Mouse (Mus musculus): ENCODE measurements around the gene Pdcd1lg2.
A peak's percentile ranks its signal among the peaks of the same experiment; 100 is the strongest.

Pdcd1lg2 gene

GRCm38 (mm10) chr19:29410619-29411018 is at the start of gene Pdcd1lg2:
TSS of gene Pdcd1lg2 (plus strand) at chr19:29410919.
- DNase-seq: no peak

GRCm38 (mm10) chr19:29361468-29362130 is 49.1 kb upstream of the Pdcd1lg2 start:
- DNase-seq: peak; percentile 94 to 96

DNA sequence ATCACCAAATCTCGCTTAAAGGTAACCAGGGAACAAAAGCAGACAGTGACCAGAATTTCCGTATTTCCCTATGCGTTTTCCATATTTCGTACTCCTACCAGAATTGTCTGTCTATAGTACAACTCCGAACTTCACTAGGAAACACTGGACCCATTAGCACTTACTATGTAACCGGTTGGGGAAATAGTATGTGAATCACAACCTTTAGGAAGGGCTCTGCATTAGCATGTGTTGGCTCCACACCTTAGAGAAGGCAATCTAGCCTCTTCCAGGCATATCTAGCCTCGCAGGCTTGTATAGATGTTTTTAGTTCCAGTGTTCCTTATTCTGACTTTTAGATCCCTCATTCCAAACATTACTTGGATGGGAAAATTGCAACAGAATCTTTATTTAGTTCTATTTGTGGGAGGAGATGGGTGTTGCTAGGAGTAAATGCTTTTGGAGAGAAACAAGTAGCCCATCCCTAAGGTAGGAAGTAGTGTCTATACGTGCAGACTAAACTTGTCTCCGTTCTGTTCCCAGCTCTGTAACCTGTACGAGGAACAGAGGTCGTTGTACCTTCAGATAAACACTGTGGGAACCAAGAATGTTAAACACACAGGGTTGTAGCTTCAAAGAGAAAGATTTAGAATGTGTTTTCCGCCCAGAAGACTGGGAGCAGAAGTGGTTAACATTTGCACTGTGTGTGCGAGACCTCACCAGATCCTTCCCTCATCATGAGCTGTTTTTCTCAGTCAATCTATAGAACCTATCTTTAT is 48.4 kb upstream of the Pdcd1lg2 start:
- DNase-seq: no peak

GRCm38 (mm10) chr19:29363557-29363956 is 47.2 kb upstream of the Pdcd1lg2 start:
- DNase-seq: no peak

- no peak for DNase-seq
Observed at GRCm38 (mm10) chr19:29364076-29364475, 46.6 kb upstream of the Pdcd1lg2 start.

GRCm38 (mm10) chr19:29365105-29365504 is 45.6 kb upstream of the Pdcd1lg2 start:
- DNase-seq: no peak

GRCm38 (mm10) chr19:29366226-29366968 is 44.3 kb upstream of the Pdcd1lg2 start:
- no peak for DNase-seq

GRCm38 (mm10) chr19:29366969-29367622 is 43.6 kb upstream of the Pdcd1lg2 start, which contains the start of the genes Plgrkt and Cd274:
TSS of gene Plgrkt (minus strand) at chr19:29367390.
TSS of gene Cd274 (plus strand) at chr19:29367455.
- peak; percentile 90 to 92 for DNase-seq

GRCm38 (mm10) chr19:29368041-29368440 is 42.7 kb upstream of the Pdcd1lg2 start:
- no peak for DNase-seq

DNA sequence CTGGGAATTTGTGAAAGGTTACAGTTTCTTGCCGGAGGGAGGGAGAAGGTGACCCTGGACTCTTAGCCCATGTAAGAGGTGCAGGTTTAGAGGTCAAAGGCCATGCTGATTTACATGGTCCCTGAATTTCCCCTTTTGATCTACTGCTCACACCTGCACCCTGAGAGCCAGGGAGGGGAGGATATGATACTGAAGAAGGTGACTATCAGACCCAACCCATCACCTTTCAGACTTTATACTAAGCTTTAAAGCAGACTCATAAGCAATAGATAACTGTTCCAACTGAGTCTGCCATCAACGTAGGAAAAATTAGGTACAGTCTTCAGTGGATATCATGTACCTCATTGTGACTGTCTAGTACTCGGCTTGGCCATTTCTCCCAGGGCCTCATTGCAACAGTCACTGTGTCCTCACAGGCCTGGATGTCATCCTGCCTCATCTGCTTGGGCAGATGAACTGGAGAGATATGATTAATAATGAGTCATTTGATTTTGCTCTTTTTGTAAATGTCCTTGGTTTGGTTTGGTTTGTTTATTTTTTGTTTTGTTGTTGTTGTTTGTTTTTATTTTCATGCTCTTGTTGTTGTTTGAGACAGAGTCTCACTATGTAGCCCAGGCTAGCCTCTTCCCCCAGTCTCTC is 41.9 kb upstream of the Pdcd1lg2 start:
- no peak for DNase-seq

- DNase-seq: no peak
Observed at GRCm38 (mm10) chr19:29370112-29370511, 40.6 kb upstream of the Pdcd1lg2 start.

GRCm38 (mm10) chr19:29370545-29371283 is 40.0 kb upstream of the Pdcd1lg2 start:
- DNase-seq: no peak

- DNase-seq: no peak
Observed at GRCm38 (mm10) chr19:29371284-29372081, 39.2 kb upstream of the Pdcd1lg2 start.

DNA sequence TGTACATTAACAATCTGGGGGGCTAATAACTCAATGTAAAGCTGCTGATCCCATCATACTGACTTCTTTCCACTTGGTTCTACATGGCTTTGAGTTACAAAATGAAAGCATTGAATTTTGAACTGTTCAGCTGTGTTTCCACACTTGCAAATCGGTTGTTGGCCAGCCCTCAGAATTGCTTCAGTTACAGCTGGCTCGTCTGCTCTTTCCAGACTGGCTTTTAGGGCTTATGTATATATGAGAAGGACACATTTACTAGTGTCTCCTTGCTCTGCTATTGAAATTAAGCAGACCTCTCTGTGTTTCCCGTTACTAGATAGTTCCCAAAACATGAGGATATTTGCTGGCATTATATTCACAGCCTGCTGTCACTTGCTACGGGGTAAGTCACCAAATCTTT is 38.6 kb upstream of the Pdcd1lg2 start:
- no peak for DNase-seq

DNA sequence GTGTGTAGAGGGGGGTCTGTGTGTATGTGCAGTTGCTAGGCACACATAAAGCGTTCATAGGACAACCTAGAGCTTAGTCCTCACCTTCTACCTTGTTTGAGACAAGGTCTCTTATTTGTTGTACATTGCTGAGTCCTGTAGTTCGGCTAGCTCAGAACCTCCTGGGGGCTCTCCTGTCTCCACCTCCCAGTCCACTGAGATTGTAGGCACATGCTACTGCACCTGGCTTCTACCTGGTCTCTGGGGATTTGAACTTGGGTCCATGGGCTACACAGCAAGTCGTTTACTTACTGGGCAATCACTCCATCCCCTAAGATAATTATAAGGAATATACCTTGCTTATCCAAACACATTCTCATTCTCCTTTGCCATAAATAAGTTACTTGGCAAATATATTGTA is 38.1 kb upstream of the Pdcd1lg2 start:
- DNase-seq: no peak

DNA sequence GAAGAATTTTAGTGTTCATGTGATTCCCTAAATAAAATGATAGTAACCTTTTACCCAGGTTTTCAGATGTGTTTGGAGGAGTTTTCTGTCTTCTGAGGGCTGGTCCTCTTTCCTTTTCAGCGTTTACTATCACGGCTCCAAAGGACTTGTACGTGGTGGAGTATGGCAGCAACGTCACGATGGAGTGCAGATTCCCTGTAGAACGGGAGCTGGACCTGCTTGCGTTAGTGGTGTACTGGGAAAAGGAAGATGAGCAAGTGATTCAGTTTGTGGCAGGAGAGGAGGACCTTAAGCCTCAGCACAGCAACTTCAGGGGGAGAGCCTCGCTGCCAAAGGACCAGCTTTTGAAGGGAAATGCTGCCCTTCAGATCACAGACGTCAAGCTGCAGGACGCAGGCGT is 37.3 kb upstream of the Pdcd1lg2 start:
- no peak for DNase-seq

DNA sequence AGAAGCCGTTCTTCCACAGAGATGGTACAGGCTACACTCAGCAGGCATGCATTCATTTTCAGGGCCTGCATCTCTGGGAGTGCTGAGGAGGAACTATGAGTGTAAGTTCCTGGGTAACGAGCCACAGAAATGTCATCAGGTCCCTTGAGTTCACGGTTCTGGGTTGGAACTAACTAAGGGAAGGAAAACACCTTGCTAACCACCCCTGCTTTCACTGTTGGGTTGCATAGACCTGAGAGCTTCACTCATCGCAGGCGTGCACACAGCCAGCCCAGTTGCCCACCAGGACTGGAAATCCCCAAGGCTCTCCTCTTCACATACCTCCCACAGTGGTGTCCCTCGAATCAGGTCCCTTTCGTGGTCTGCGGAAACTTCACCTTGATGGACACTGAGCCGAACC is 35.8 kb upstream of the Pdcd1lg2 start:
- DNase-seq: no peak

GRCm38 (mm10) chr19:29376382-29376781 is 34.3 kb upstream of the Pdcd1lg2 start:
- no peak for DNase-seq

GRCm38 (mm10) chr19:29379839-29380603 is 30.7 kb upstream of the Pdcd1lg2 start:
- DNase-seq: no peak

DNA sequence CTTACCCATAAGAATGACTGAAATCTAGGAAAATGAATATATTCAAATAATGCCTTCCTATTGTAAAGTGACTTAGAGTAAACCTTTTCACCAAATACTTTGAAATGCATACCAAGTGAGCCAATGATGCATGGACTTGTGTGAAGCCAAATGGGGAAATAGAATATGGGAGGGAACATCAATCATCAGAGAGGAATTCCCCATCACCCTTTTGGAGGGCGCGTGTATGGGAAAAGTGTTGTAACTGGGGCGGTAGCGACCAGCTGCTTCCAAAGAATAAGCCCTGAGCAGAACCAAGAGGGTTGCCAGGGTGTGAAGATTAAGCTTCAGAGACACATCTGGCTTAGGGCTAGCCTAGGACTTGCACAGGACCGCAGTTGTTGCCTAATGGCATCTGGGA is 27.4 kb upstream of the Pdcd1lg2 start:
- DNase-seq: no peak

All from kidney, postnatal 36 days (tissue).